Mouse (Mus musculus): ENCODE measurements around the gene Tnpo2.
A peak's percentile ranks its signal among the peaks of the same experiment; 100 is the strongest.

Tnpo2 gene

DNA sequence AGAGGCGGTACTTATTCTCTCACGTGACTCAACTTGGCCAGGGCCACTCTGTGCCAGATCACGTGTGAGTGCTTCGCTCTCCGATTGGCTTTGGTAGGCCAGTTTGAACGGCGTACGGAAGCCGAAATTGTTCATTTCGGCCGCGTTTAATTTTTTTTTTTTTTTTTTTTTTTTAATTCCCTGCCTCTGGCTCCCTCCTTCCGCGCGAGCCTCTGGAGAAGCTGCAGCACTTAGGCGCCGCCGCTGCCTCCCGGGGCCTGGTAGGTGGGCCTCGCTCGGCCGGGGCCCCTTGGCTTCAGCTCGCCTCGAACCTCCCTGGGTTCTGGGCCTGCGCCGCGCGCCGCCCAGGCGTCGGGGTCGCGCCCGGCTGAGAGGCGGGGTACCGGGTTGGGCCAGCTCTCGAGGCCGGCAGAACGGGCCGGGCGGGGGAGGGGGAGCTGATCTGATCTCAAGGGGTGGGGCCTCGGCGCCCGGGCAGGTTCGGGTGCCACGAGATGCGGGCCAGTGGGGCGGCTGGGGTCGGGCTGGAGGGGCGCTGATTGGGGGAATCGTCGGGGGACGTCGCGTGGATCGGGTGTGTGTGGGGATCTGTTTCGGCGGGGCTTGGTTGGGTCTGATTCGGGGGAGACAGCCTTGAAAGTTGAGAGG, at the start of gene Tnpo2:
TSS of gene Tnpo2 (plus strand) at position 198 of the 648 bp plus-strand sequence.
- peak; percentile 94 for DNase-seq

DNA sequence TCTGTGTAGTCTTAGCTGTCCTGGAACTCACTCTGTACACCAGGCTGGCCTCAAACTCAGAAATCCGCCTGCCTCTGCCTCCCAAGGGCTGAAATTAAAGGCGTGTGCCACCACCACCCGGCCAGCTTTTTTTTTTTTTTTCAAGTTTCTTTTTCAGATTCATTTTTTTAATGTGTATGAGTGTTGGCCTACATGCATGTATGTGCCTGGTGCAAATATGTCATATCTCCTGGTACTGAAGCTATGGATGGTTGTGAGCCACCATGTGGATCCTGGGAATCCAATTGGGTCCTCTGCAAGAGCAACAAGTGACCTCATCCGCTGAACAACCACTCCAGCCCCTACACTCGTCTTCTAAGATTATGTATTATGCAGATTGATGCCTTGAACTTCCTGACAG, 49.3 kb upstream of the Tnpo2 start:
- DNase-seq = no peak

DNA sequence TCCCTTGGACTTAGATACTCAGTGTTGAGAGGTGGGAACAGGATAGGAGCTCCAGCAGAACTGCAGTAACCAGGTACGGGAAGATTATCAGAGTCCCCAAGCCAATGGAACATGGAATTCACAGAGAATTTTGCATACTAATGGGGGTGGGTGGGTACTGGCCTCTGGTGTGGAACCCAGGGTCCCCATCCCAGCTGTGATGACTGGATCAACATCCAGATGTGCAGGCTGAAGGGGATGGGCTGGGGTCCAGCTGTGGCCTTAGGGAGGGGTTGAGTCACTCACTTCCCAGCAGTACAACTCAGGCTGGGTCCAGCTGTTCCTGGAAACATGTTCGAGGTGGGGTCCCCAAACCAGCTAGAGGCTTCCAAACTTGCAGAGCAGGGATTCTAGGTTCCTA, 48.8 kb upstream of the Tnpo2 start:
- no peak for DNase-seq

DNA sequence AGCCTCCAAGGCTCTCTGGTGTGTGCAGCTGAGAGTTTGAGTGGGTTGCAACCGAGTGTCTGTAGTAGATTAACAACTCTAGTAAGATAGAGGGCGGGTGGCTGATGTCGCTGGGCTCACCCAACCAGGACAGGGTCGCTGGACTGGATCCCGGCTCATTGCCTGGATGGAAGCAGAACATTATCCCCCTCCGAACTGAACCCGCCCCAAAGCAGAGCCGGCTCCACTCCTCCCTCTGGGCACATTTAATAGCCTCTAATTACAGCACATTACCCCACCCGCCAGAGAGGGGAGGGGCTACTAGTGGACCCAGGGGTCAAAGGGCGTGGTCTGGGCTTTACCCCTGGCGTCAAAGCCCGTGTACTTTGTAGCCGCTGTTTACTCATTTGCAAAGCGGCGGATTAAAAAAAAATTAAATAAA, 47.4 kb upstream of the Tnpo2 start:
- DNase-seq = no peak

DNA sequence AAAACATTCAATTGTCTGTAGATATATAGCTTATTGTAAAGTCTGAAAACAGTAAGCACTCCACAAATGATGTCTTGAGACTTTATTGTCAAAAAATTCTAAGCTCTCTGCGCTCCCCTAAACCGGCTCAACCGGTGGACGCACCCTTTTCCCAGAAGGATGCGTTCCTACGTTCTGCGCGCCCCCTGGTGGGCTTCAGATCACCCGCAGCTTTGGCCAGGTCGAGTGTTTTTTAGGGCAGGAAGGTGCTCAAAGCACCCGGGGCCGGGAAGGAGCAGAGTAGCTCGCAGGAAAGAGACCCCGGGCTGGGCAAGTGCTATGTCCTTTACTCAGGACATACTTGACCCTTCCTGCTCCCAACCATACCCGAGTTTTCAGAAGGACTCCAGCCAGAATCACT, 46.9 kb upstream of the Tnpo2 start:
- DNase-seq = peak; percentile 90

DNA sequence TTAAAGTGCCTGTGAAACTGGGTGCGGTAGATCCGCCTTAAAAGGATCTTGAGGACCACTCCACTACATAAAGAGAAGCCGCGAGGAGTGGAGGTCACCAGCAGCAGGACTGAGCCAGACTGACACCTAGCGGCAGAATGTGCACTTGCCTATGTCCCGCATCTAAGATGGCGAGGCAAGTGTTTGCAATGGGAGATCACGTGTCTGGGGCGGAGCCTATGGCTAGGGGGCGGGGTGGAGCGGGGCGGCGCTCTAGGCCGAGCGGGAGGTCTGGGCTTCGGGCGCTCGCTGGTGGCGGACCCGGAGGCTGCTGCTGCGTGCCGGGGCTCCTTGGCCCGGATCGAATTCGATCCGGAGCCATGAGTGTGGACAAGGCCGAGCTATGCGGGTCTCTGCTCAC, 46.4 kb upstream of the Tnpo2 start, which contains the start of gene Hook2:
TSS of gene Hook2 (plus strand) at position 255 of the 400 bp plus-strand sequence.
- peak; percentile 96 for DNase-seq

DNA sequence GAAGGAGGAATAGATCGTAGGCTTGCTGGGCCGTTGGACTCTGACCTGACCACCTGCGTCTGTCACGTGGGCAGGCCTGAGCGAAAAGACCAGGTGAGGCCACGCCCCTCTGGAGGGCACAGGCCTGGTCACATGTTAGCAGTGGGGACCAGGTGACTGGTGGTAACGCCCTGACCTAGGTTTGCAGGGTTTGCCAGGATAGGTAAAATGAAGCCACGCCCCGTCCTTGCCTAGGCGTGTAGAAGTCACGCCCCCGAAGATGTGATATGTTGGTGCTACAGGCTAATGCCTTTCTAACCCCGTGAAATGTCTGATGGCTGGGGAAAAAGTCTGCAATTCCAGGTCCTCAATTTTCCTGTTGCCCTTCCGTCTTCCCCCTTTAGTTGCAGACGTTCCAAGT, 45.9 kb upstream of the Tnpo2 start:
- DNase-seq = no peak

DNA sequence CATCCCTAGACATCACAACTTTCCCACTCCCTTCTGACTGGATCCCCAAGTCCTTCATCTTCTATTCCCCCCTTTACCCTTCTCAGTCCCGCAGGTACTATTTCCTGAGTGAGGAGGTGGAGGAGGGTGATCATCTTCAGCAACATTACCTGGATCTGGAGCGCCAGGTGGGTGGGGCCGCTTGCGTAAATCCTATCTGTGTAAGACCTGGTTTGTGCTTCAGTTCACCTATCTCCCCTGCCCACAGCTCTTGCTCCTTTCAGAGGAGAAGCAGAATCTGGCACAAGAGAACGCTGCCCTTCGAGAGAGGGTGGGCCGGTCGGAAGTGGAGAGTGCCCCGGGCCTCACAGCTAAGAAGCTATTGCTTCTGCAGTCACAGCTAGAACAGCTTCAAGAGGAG, 42.3 kb upstream of the Tnpo2 start:
- no peak for DNase-seq

DNA sequence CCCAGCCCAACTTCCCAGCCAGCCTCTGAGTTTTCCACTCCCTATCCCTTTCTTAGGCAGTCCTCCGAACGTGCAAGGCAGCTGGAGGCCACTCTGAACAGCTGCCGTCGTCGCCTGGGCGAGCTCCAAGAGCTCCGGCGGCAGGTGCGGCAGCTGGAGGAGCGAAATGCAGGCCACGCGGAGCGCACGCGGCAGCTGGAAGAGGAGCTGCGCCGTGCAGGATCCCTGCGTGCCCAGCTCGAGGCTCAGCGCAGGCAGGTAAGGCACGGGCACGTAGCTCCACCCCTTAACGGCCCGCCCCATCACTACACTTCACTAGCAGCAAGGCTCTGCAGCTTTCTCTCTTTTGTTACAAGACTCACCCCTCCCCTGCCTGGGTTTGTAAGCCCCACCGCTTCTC, 41.0 kb upstream of the Tnpo2 start:
- no peak for DNase-seq

DNA sequence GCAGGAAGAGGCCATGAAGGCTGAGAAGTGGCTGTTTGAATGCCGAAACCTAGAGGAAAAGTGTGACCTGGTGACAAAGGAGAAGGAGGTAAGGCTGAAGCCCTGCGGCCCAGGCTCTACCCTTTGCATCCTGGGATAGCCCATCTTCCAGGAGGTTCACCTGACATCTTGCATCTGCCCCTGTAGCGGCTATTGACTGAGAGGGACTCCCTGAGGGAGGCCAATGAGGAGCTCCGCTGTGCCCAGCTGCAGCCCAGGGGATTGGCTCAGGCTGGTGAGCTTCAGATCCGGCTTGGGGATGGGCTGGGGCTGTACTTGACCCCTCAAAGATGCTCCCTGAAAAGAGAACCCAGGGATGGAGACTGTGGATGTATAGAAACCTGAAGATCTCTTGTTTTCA, 39.7 kb upstream of the Tnpo2 start:
- no peak for DNase-seq

DNA sequence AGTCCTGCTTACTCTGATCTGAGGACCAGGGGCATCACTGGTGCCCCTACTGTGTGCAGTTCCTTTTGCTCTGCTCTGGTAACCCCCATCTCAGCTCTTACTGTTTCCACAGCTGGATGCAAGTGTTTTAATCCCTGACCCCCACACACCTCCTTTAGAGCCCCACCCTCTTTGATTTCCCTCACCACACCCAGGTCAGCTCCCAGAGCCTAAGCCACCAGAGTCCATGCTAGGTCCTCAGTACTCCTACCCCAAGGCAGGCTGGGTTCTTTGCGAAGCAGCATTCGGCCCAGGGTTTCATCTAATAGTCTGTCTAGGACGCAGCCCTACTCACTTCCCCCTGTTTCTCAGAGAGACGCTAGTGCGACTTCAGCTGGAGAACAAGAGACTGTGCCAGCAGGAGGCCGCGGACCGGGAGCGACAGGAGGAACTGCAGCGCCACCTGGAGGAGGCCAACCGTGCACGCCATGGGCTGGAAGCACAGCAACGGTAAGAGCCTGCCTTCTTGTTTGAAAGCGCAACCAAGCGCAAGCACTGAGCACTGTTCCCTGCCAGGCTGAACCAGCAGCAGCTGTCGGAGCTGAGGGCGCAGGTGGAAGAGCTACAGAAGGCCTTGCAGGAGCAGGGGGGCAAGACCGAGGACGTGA, 38.9 kb upstream of the Tnpo2 start:
- DNase-seq = peak; percentile 93

DNA sequence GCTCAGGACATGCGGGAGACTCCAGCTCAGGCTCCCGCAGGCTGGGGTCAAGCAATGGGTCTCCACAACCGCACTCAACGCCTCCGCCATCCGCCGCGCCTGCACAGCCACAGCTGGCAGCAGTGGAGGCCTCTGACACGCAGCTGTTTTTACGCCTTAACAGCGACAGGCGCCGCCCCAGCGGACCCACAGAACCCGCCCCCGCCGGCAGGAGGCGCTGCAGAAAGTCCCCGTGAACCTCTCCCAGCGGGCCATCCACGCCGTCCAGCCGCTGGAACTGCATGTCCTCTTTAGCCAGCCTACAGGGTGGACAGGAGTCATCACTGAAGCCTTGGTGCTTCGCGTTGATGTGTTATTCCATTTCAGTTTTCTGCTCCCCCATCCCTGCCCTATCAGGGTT, 29.0 kb upstream of the Tnpo2 start:
- no peak for DNase-seq

DNA sequence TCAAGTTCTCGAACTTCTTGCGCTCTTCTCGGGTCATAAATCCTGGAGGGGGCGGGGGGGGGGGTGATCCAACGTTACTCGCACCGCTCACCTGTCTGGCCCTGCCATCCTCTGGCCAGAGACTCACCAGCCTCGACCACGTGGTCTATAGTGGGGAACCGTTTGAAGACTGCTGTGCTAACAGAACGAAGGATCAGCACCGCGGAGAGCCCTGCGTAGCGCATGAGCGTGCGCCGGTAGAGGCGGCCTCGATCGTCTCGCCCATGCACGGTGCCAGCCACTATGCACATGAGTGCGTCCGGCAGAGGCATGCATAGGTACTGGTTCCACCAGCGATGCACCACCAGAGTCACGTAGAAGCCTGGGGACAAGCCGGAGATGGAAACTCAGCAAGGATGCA, 25.5 kb upstream of the Tnpo2 start:
- no peak for DNase-seq

DNA sequence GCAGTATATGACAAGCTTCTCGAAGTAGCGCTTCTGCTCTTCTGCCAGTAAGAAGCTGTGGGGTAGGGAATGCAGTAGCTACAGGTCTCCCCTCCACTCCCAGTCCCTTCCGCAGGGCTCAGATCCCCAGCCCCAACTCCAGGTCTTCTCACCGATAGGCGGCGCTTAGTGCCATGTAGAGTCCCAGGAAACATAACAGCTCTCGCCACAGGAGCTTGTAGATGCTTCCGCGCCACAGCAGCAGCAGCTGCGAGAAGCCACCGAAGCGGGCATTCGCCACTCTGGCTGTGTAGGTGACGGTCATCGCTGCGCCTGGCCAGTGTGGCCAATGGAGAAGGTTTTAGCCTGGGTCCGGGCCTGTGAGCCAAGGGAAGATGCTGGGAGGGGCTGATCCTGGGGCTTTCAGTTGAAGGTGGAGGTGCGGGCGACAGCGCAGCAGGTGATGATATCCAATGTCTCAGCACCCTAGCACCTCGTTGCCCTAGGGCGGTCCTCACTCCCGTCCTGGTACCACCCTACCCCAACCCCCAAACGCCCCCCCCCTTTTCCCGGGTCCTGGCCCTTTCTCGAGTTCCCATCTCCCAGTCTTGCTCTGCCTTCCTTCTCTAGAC, 23.4 kb upstream of the Tnpo2 start:
- DNase-seq = peak; percentile 82

DNA sequence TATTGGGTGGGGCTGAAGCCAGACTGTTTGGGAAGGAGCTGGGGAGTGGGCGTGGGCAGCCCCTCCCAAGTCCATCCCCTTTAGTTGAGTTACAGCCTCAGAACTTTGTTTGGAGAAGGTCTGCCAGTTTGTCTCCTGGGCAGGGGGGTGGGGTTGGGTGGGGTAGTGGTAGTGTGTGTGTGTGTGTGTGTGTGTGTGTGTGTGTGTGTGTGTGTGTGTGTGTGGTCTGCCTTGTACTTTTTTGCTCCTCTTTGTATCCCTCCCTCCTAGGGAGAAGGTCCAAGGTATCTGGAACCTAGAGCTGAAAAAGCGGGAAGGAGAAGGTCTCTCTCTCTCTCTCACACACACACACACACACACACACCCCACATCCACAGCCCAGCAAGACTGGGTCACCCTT, 22.3 kb upstream of the Tnpo2 start, which contains the start of gene Best2:
TSS of gene Best2 (minus strand) at position 101 of the 400 bp plus-strand sequence.
- DNase-seq = no peak

DNA sequence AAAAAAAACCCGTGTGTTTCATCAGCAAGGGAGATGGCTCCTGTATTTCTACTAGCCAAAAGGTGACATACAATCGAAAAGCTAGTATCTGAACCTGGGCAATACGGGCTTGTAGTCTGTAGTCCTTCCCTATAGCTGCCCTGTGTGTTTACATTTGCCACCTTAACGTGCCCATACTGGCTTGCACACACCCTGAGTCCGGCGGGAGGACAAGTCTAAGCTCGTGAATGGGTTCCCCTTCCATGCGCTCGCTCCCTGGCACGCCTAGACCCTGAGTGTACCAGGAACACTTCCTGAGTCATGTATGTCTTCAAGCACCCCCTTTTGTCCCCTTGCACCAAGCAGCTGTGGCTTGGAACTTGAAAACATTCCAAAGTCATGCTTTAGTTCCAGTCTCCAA, 20.0 kb upstream of the Tnpo2 start:
- no peak for DNase-seq

DNA sequence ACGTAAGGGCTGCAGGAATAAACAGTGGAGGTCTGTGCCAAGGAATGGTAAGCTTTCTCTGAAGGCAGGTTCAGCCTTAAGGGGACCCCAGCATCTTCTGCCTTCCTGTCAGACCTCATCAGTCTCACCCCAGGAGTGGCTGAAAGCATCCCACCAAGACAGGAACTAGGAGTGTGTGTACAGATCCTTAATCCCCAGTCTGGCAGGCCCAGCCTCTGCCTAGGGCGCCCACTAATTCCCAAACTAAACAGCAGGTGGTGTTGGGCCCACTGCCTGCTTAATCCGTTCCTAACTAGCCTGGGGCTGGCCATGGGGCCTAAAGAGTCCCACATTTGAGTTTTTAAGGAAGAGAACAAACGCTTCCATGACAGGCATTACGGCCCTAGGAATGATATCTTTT, 19.5 kb upstream of the Tnpo2 start:
- no peak for DNase-seq

DNA sequence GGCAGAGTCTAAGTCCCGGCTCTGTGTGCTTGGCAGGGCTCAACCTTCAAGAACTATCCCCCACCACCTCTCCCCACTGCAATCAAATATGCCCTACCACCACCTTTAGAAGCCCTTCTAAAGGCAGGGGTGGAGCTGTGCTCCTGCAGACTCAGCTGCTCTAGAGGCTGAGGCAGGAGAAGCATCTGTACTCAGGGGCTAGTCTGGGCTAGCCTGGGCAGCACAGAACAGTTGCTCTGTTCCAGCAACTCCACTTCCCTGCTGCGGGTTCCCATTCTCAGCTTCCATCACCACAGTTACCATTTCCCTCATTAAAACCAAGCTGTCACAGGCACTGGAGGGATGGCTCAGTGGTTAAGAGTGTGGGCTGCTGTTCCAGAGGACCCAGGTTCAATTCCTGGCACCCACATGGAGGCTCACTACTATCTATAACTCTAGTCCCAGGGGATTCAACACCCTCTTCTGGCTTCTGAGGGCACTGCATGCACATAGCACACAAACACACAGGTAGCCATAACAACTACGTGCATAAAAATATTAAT, 15.1 kb upstream of the Tnpo2 start:
- no peak for DNase-seq

DNA sequence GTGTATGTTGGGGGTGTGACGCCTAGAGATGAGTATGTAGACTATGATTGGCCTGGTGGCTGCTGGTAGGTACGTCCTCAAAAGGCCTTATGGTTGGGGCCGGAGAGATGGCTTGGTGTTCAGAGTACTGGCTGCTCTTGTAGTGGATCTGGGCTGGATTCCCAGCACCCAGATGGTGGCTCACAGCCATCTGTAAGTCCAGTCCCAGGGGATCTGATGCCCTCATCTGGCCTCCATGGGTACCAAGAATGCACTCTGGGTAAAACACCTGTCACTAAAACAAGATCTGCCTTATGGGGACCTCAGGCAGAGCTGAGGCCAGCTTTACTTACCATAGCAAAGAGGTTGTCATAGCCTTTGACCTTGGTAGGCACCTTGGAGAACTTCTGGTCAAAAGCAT, 12.9 kb upstream of the Tnpo2 start:
- DNase-seq = no peak

DNA sequence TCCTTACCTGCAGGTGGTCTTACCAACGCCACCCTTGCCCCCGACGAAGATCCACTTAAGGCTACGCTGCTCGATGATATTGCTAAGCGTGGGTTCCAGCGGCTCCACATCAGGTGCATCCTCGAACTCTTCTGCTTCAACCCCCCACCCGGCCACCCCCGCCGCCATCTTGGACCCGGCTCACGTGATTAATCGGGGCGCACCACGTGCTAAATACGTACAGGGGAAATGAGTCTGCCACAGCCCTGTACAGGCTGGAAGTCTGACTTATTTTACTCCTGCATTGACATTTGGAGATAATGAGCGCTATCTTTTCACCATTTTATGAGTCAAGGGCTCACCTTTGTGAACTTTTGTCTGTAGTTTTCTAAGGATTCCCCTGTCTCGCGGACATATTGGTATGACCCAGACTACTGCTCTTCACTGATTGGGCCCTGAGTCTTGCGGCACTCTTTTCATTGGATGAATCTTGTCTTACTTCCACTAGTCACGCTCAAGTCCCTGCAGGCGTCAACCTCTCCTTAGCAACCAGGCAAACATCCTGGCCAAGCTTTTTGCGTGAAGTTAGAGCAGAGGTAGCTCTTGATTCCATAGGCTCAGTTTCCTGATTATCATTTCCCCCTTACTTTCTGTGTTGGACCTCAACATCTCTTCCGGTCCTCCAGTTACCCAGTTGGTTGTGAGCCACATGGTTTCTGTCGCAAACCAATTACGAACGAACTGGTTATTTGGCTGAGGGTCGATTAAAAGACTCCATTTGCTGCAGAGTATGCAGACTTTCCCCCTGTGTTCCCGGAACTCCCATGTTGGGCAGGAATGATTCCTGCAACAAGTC, 11.4 kb upstream of the Tnpo2 start, which contains the start of gene Asna1:
TSS of gene Asna1 (minus strand) at position 184 of the 835 bp plus-strand sequence.
- peak; percentile 89 for DNase-seq

DNA sequence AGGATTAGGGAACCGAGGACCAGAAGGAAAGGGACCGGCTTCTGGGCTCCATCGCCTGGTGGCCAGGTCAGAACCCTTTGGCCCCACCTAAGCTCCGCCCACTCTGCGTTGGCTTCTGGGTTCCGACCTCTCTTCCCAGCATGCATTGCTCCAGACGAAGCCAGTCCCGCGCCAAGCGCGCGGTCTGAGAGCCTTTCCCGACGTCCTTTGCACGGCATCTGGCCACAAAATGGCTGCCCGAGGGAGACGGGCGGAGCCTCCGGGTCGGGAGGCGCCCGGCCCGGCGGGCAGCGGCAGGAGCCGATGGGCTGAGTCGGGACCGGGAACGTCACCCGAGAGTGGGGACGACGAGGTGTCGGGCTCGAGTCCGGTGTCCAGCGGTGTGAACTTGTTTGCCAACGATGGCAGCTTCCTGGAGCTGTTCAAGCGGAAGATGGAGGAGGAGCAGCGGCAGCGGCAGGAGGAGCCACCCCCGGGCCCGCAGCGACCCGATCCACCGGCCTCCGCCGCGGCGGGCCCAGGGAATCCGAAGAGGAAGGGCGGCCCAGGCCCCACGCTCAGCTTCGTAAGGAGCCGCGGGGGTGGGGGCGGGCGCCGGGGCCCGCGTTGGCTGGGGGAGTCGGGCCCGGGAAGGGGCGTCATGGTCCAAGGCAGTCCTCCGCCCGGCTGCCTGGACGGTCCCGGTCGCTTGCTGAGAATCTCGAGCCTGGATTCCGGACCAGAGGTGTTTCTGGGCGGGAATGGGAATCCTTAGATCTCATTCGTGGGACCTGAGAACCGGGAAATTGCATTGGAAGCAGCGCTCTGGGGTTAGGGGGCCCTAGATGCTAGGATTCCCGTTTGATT, 9.8 kb upstream of the Tnpo2 start, which contains the start of gene Trir:
TSS of gene Trir (plus strand) at position 154 of the 846 bp plus-strand sequence.
- DNase-seq = peak; percentile 96

DNA sequence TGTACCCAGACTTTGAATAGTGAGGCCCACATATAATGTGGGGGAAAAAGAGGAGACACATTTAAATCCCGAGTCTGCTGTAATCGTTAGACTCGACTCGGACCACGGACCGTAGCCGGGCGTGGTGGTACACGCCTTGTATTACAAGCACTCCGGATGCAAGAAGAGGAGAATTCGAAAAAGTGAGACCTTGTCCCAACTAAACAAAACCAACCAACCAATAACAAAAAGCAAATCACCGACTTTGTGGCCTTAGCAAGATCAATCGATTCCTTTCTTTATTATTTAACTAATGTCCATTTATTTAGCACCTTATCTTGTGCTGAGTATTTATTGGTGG, 9.2 kb upstream of the Tnpo2 start:
- DNase-seq = no peak

Measured in right cerebral cortex, adult 18-20 months (tissue).